Mouse (Mus musculus): ENCODE data around the gene Srms.
A peak's percentile ranks its signal among the peaks of the same experiment; 100 is the strongest.
"Not testable (repeated sequence)": the region's sequence is repeated elsewhere in the genome, so short reads cannot be mapped to it uniquely, and the experiment has no call there.

Srms gene

DNA sequence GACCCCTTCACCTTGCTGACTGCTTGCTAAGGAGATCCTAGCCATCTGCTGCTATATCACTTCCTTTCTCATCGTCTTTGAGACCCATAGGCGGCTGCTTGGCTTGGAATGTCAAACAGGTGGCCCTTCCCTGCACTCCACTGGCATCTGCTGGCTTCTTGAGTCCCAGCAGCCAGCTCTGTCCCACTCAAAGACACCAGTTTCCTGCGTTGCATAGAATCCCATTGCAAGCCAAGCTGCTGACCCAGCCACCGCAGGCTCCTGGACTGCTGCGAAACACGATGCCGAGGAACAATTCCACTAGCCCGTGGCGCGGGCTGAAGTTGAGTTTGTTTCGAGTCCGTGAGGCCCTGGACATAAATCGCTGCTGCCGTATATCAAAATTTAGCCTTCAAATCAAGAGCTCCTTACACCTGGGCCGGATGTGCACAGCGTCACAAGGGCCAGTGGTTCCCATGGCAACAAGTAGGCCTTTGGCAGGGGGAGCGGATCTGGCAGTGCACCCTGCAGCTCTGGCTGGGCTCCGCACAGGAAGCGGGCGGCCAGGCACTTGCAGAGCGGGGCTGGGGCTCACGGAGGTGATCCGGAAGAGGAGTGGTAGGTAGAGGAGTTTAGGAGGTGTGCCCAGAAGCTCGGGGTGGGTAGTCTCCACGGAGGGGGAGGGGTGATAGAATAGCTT, 6.7 kb upstream of the Srms start, which contains the start of gene Fndc11:
Gene Fndc11, plus strand, starts transcription at position 476 of the 679 bp plus-strand sequence.
- peak; percentile 39 for DNase-seq (ENCODE audit: low spot score)

DNA sequence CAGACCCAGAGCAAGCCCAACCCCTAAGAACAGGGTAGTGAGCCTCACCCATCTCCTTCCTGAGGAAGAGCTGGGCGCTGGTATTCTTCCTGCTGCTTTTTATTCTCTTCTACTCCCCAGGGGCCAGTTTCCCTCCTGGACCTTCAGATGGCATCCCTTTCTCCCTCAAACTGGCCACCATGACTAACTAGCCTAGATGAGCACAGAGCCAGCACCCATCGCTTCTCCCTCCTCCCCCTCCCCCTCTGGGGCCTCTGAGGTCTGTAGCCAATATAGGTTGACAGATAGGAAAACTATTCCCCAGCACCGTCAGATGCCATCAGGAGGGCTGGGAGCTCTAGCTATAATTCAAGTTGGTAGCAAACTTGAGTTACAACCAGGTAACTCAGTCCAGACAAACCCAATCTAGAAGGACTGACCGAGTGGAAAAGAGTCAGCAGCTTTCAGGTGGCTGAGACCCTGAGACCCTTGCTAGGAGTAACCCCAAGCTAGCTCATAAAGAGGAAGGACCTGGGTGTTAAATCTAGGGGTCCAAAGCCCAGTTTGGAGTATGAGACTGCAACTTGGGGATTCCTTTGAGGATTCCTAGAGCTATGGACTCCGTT, 6.0 kb upstream of the Srms start:
- no peak for DNase-seq (ENCODE audit: low spot score)

DNA sequence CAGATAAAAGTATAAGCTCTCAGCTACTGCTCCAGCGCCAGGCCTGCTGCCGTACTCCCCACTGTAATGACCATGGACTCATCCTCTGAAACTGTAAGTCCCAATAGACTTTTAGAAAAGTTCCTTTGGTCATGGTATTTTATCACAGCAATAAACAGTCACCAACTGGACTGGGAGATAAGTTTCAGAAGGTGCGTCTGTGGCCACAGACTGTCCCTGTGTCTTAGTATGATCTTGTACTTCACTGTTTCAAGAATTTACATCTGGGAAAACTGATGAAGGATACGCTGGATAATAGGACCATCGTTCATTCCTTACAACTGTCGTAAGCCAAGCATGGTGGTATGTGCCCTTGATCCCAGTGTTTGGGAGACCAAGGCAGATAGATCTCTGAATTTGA, 3.1 kb upstream of the Srms start:
- no peak for DNase-seq (ENCODE audit: low spot score)

DNA sequence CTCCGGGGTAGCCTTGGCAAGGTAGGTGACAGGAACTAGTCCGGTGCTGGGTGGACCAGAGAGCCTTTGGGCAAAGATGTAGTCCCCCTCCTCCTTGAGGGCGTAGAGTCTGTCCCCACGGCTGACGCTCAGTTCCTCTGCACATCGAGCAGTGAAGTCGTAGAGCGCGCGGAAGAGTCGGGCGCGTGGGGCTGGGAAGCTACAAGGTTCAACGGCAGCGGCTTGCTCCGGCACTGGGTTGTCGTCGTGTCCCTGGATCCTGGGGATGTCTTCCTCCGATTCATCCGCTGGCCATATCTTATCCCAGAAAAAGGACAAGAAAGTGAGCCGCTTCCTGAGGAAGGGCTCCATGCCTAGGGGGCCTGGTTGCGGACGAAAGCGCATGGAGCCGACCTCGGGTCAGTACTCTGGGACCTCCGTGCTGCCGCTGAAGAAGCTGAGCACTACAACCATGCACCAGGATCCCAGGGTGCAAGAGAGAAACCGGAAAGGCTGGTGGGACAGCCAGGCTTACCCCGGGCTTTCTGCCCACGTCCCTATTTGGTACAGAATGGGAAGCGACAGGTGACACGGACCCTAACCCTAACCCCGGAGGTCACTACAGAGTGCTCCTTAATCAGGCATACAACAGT, 480 bp downstream of the Srms start:
- no peak for DNase-seq (ENCODE audit: low spot score)

DNA sequence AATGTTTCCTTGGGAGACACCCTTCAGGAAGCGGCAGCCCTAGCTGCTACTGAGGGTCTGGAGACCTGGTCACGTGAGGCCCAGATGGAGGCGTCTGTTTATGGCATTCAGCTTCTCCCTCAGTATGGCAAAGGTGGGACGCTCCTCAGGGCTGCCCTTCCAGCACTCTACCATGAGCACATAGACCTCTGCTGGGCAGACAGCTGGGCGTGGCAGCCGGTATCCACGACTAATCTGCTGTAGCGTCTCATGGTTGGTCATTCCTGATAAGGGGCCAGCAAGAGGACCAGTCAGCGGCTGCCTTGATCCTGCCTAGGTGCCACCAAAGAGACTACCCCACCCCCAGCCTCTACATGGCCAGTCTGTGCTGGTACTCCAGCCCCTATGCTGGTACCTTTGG, 6.9 kb downstream of the Srms start:
- DNase-seq (ENCODE audit: low spot score): no peak

DNA sequence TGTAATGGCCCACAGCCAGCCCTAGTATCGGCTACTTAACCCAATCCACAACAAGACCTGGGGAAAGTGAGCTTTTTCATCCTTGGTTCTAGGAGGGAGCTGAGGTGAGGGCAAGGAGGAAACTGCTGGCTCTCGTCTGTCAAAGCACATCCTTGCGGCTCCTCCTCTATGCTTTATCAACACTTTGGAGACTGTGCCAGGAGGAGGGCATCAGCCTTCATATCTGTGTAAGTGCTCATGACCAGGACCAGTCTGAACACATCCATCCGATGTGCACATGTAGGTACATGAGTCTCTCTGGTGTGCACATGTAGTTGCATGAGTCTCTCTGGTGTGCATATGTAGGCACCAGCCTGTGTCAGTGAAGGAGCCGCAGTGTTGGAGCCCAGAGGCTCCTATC, 7.3 kb downstream of the Srms start:
- DNase-seq (ENCODE audit: low spot score): no peak

DNA sequence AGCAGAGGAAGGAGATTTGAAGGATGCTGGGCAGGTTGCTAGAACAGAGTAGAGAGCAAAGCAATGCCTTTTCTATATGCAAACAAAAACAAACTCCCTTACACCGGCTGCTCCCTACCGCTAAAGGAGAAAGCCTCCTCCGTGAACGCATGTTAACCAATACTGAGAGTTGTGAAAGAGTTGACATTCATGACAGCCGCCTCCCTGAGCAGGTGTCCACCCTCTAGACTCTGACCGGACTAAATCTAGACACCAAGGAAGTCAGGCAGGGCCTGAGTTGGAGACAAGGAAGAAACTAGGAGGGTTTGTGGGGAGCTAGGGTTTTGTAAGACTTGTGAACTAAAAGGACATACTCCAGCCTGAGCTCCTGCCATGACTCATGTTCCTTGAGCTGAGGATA, 10.1 kb downstream of the Srms start:
- no peak for DNase-seq (ENCODE audit: low spot score)

DNA sequence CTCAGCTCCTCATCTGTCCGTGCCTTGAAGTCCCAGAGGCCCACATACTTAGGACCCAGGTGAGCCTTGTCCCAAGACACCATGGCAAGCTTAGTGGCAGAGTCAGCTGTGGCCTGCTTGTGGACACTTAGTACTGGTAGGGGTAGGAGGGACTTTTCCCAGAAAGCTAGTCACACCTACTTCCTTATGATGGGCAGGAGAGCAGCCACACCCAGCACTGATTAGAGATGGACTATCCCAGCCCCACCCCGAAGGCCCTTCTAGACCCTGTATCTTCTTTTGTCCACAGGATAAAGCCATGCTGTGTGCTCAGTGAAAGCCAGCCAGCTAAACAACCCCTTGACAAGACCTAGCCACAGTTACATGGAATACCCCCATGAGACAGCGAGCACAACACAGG, 10.6 kb downstream of the Srms start, which contains the start of gene Ptk6:
Gene Ptk6, minus strand, starts transcription at position 368 of the 400 bp plus-strand sequence.
- no peak for DNase-seq (ENCODE audit: low spot score)

DNA sequence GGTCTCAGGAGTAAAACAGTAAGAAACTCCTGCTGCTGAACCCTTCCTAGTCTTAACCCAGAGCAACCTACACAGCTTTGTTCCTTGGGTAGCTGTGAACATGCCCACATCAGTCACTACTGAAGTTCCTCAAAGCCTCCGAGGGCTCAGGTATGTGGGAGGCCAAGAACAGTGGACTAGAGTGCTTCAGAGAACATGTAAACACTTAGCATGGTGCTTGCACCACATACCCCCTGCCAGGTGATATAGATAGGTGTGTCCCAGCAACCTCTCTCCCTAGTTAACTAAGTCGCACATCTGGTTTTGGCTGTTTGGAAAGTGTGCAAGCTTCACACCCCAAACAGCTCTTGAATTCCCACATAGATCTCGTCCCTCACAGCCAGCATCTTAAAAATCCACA, 11.4 kb downstream of the Srms start:
- no peak for DNase-seq (ENCODE audit: low spot score)

DNA sequence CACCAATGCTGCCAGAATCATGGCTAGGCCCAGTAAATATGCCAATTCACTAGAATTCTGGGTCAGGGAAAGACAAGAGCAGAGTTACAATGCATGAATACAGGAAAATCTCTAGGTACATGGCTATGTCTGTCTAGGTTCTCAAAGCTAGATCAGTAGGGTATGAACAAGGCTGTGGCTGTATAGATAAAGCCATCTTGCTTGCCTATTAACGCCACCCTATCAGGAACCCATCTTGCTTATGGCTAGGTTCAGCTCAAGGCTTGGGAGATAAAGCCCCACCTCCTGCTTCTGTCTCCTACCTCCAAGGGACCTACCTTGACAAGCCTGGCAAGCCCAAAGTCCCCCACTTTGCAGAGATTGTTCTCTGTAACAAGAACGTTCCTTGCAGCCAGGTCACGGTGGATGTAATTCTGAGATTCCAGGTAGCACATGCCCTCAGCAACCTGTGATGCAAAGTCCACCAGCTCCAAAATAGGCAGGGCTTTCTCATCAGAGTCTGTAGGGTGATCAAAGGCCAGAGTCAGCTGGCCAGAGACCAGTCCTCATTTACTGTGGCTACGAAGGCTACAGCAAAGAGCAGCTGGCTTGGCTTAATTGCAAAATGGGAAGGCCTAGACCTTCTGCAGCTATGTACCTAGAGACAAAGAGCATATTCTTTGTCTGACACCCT, 16.2 kb downstream of the Srms start:
- DNase-seq (ENCODE audit: low spot score): no peak

DNA sequence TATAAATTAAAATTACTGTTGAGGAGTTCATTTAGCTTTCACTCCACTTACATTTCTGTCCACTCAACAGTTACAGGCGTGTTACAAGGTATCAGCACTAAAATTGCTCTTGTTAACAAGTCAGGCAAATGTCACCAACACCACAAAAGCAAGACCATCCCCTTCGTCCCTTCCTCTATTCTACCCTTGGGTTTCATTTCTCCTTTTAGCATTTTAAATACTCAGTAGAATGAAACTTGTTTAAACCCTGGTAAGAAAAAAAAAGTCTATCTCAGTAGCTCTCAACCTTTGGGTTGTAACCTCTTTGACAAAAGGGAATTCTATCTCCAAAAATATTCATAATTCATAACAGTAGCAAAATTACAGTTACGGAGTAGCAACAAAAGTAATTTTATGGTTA, 19.9 kb downstream of the Srms start:
- no peak for DNase-seq (ENCODE audit: low spot score)

DNA sequence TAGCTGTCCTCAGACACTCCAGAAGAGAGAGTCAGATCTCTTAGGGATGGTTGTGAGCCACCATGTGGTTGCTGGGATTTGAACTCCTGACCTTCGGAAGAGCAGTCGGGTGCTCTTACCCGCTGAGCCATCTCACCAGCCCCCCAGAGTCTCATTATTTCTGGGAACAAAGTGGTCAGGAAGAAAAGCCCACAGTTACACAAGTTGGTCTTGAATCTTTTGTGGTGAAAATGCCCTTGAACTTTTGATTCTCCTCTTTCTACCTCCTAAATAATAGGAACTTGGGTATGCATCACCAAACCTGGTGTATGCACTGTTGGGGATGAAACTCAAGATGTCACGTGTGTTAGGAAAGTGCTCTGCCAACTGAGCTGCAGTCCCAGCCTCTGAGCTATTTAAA, 21.0 kb downstream of the Srms start:
- no peak for DNase-seq (ENCODE audit: low spot score)

DNA sequence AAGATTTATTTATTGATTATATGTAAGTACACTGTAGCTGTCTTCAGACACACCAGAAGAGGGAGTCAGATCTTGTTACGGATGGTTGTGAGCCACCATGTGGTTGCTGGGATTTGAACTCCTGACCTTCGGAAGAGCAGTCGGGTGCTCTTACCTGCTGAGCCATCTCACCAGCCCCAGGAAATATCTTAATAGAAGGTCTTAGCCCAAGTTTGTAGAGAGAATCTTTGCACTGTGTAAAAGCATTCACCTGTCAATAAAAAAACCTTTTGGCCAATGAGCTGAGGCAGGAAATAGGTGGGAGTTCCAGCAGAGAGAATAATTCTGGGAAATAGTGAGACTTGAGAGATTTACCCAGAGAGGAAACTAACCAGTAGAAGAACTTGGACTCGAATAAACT, 21.6 kb downstream of the Srms start:
- not testable (repeated sequence) for DNase-seq (ENCODE audit: low spot score)

DNA sequence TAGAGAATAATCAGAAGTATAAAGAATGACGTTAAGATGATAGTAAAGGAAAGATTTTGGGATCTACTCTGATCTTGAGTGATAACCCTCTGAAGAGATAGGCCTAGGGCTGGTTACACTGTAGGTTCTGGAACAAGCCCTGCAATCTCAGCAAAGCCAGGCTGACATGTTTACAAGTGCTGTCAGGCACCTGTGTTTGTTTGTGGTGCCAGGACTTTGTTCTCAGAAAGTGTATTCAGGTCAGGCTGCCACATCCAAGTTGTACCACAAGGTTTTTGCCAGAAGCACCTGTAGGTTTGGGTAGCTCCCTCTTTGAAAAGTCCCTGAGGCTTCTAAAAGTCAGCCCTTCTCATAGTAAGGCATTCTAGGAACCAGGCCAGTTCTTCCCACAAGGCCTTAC, 23.7 kb downstream of the Srms start:
- DNase-seq (ENCODE audit: low spot score): no peak

DNA sequence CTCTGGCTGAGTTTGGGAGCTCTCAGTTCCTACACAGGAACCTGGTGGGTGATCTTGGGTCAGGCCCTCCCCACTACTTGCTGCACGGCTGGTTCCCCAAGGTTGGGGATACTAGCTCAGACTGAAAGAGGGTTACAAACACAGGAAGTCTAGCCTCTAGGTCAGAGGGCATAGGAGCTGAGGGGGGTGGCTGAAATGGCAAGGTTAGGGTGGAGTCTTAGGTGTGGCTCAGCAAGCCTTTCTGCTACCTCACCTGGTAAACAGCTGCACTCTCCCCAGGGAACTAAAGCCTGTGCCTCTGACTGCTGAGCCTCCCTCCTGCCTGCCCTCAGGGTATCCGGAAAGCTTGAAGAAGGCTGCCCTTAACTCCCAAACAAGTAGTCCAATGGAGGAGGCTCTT, 24.3 kb downstream of the Srms start:
- DNase-seq (ENCODE audit: low spot score): peak; percentile 34

DNA sequence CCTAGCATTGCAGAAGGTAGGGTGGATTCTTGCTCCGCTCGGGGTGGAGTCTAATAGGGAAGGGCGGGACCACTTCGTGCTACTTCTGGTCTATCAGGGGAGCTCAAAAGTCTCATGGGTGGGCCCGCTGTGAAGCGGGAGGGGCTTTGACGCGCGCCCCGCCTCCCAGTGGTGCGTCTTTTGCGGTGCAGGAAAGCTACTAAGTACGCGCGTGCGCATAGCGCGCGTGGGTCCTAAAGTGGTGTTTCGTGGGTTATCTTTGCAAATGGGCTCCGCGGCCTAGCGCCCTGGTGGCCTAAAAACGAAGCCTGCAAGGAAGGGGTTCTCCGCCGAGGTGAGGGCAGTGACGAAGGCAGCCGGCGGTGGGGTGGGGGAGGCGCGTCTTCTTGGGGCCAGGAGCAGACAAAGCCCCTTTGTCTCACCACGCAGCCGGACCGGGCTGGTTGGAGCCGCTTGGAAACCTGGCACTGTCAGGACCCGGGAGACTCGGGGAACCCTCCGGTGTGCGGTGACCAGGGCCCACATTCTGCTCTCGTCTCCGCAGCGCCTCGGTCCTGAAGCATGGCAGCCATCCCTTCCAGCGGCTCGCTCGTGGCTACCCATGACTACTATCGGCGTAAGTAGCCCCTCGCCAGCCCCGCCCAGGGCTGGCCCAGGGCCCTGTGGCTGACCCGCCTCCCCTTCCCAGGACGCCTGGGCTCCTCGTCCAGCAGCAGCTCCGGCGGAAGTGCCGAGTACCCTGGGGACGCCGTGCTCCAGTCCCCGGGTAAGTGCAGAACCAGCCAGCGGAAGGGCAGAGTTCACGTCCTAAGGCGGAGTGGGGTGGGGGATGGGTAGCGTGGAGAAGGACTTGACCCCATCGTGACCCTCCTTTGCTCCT, 25.6 kb downstream of the Srms start, which contains the start of gene Ppdpf:
Gene Ppdpf, plus strand, starts transcription at position 127 of the 880 bp plus-strand sequence.
- peak; percentile 81 for DNase-seq (ENCODE audit: low spot score)

DNA sequence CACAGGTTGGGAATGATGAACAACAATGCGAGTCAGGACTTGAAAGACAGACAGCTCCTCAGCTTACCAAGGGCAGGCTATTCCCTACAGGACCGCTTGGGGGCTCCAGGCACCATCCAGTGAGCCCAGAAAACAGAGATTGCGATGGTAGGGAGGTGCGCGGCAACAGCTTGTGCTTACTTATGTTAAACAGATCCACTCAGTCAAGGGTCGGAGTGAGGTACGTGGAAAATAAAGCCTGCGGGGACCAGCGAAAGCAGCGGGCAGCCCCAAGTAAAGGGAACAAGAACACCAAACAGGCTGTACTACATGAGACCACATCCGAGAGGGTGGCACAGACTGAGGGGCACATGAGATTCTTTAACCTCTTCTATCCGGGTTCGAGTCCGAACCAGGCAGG, 26.4 kb downstream of the Srms start:
- DNase-seq (ENCODE audit: low spot score): peak; percentile 71

DNA sequence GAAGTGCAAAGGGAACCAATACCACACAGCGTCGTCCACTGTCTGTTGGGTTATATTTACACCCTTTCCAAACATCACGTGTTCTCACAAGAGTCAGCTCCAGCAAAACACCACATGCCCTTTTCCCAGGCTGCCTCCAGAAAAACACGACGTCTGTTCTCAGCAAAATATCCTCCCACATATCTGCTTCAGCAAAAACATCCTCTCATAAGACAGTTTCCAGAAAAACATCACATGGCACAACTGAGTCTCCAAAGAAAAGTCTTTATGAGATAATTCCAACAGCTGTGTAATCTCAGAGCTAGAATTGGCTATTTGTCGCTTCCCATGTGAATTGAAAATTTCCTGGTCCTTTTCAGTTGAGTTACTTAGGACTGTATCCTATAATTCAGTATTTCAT, 32.1 kb downstream of the Srms start:
- DNase-seq (ENCODE audit: low spot score): no peak

DNA sequence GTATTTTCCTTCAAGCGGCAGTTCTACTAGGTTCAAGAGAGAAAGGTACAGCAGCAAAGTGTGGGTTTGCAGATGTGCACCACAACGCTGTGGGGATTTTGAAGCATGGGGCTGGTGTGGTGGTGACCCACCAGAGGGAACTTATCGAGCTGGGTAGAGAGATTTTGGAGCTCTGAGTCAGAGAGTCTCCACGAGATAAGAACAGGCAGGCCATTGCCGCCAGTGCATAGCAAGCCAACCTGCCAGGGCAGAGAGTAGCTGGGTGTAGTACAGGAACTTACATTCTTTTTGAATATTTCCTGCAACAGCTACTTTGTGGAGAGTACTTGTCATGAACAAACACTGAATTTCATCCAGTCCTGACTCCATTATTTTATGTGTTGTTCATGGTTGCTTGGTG, 34.5 kb downstream of the Srms start:
- DNase-seq (ENCODE audit: low spot score): no peak

DNA sequence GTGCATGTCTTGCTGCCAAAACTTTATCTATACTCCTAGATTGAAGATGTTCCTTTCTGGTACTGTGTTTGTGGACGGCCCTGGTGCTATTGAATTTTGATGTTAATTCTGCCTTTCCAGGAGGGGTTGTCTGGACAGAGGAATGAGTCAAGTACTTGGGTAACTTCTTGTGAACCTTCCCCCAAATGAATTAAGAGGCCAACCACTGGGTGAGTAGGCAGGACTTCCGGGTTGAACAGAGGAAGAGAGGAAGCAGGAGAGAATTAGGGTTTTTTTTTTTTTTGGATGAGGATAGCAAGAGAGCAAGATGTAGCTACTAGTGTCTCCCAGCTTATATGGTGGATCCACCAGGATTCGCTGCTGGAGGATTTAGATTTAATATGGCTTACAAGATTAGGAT, 35.0 kb downstream of the Srms start:
- no peak for DNase-seq (ENCODE audit: low spot score)

DNA sequence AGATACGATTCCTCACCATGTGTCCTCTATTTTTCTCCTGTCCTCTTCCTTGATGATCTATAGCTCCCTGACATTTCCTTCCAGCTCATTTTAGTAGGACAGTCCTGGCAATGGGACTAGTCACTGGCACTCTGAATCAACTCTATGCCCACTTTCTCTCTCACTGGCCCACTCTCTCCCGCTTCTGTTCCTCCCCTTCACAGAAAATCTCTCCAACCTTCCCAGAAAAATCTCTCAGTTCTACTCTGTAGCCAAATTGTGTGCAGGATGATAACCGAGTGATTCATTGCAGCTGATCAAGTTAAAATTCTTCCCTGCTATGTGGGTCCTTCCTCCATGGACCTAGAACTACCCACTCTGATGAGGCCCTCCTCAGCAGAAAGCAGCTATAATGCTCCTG, 38.3 kb downstream of the Srms start:
- no peak for DNase-seq (ENCODE audit: low spot score)

DNA sequence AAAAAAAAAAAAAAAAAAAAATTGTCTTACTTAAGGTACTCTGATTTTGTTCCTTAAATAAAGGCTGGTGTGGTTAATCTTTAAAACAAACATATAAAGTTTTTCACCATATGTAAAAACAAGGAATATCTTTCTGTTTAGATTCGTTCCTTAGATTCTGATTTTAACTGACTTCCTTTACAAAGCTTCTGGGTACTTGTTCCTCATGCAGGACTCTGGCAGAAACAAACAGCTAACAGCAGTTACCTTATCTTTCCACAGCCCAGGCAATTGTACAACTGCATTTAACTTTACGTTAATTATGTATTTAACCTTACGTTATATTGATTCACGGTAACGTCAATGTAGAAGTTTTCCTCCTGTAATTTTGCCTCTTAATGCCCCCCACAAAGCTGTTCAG, 46.5 kb downstream of the Srms start:
- no peak for DNase-seq (ENCODE audit: low spot score)

Measured in urinary bladder, postnatal 25 days (tissue).